Mouse (Mus musculus) C2C12 (cell line): ENCODE data around the gene Gm38431. TPM values are rescaled to one million over a fixed set of nuclear protein-coding genes. Genes with fewer than 3 reads are reported as not detected.

Experiments used
- H3K27me3 ChIP-seq: one replicate; pipeline ENCODE4 v1.6.1; 2011; ENCODE audit not compliant: control insufficient read depth, insufficient read depth, insufficient read length
- H3K36me3 ChIP-seq: one replicate; pipeline ENCODE4 v1.6.1; 2011; ENCODE audit not compliant: control insufficient read depth, insufficient read depth
- H3K4me3 ChIP-seq: one replicate; pipeline ENCODE4 v1.5.1; 2011; ENCODE audit warnings: mild to moderate bottlenecking, control low read depth; ENCODE audit not compliant: poor library complexity, insufficient read depth, severe bottlenecking
- H3K79me2 ChIP-seq: one replicate; pipeline ENCODE4 v1.6.1; 2011; ENCODE audit not compliant: control insufficient read depth, insufficient read depth
- H3K79me3 ChIP-seq: one replicate; pipeline ENCODE4 v1.6.1; 2011; ENCODE audit warnings: low read depth, control low read depth
- H3ac ChIP-seq: one replicate; pipeline ENCODE3; 2011; ENCODE audit warnings: low read depth; ENCODE audit not compliant: control insufficient read depth, insufficient read length
- CEBPB ChIP-seq: IDR thresholded peaks from one replicate; pipeline ENCODE4 v1.6.1; 2011; ENCODE audit warnings: low read depth, mild to moderate bottlenecking, control low read depth, moderate library complexity
- CTCF ChIP-seq: IDR thresholded peaks from one replicate; pipeline ENCODE4 v1.5.1; 2011; ENCODE audit not compliant: control insufficient read depth, insufficient read depth, insufficient read length
- FOSL1 ChIP-seq: IDR thresholded peaks from one replicate; pipeline ENCODE4 v1.8.0; 2011; ENCODE audit warnings: mild to moderate bottlenecking, low read length; ENCODE audit not compliant: poor library complexity, insufficient read depth, severe bottlenecking
- MAX ChIP-seq: IDR thresholded peaks from one replicate; pipeline ENCODE4 v1.6.1; 2011; ENCODE audit warnings: mild to moderate bottlenecking, control low read depth
- MYOD1 ChIP-seq: IDR thresholded peaks from one replicate; pipeline ENCODE4 v1.6.1; 2011; ENCODE audit warnings: low read depth; ENCODE audit not compliant: control insufficient read depth, insufficient read length
- MYOG ChIP-seq: IDR thresholded peaks from one replicate; pipeline ENCODE4 v1.6.1; 2011; ENCODE audit not compliant: control insufficient read depth, insufficient read length; ENCODE audit errors: extremely low read depth
- USF1 ChIP-seq: IDR thresholded peaks from one replicate; pipeline ENCODE4 v1.6.1; 2011; ENCODE audit warnings: low read depth, mild to moderate bottlenecking, control low read depth, moderate library complexity
- polyA plus RNA-seq: library from polyadenylated mRNA; unstranded; fragments of >200 nt; fragmentation: generic; extraction: Trizol; gene quantifications from one replicate; pipeline ENCODE4 v1.2.1, GENCODE M21; 2012; ENCODE audit warnings: missing spikeins

Gm38431 gene
- polyA plus RNA-seq, 1 experiment, result 1.3 TPM

GRCm38 (mm10) chr9:21135329-21135890 lies 43.6 kb upstream of the Gm38431 start:
- TF ChIP-seq FOSL1 (no peak), USF1 (no peak), MAX (no peak), MYOD1 (no peak), CTCF (no peak), CEBPB (no peak), MYOG (no peak)
- H3K79me3 ChIP-seq, result no peaks in the 10 kb centered on the region

DNA sequence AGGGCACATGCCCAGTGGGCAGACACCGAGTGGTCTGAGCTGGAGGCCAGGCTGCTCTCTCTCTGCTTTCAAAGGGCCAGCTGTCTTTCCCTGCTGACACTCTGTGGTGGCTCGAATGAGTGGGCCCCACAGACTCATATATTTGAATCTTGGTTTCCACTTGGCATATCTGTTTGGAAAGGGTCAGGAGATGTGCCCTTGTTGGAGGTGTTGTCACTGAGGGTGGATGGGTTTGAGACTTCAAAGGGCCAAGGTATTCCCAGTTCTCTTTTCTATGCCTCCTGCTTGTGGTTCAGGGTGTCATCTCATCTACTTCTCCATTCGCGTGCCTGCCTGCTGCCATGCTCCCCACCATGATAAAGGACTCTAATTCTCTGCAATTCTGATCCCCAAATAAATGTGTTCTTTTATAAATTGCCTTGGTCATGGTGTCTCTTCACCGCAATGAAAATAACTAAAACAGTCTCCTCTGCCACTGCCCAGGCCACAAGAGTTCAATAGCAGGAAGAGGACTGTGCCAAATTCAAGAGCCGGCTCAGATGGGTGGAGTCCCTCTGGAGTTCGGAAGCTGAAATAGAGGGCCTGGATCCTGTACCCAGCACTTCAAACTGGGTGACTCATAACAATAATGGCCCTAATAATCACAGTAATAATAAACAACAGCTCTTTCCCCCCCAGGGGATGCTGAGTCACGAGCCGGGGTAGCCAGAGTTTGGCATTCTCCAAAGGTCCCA lies 43.0 kb upstream of the Gm38431 start:
- no peak overlapping the region for H3K4me3 ChIP-seq
- peaks cover 15% of the 10 kb centered on the region for H3K36me3 ChIP-seq
- peak; percentile 89 for TF ChIP-seq FOSL1
- peak; percentile 67 for TF ChIP-seq MAX
- TF ChIP-seq USF1, result peak; percentile 57
- TF ChIP-seq CTCF, result no peak
- TF ChIP-seq CEBPB, result no peak
- no peak for TF ChIP-seq MYOD1
- TF ChIP-seq MYOG, result no peak
- H3K79me2 ChIP-seq, result no peaks in the 10 kb centered on the region
- H3ac ChIP-seq, result no peak overlapping the region
- no peaks in the 10 kb centered on the region for H3K79me3 ChIP-seq
- H3K27me3 ChIP-seq, result no peaks in the 10 kb centered on the region

More at GRCm38 (mm10) chr9:21135329-21135890, 43.6 kb upstream of the Gm38431 start:
- no peak overlapping the region for H3ac ChIP-seq
- no peaks in the 10 kb centered on the region for H3K27me3 ChIP-seq
- peaks cover 18% of the 10 kb centered on the region for H3K36me3 ChIP-seq
- H3K4me3 ChIP-seq, result no peak overlapping the region
- H3K79me2 ChIP-seq, result no peaks in the 10 kb centered on the region

- Histone ChIP-seq H3K36me3 (peaks cover 2% of the 10 kb centered on the region), H3K4me3 (no peak overlapping the region), H3K79me2 (no peaks in the 10 kb centered on the region), H3ac (no peak overlapping the region), H3K79me3 (no peaks in the 10 kb centered on the region), H3K27me3 (no peaks in the 10 kb centered on the region)
- no peak for TF ChIP-seq CEBPB
- TF ChIP-seq CTCF, result no peak
- no peak for TF ChIP-seq USF1
- TF ChIP-seq MAX, result no peak
- TF ChIP-seq FOSL1, result no peak
- no peak for TF ChIP-seq MYOD1
- no peak for TF ChIP-seq MYOG
These were observed 41.4 kb upstream of the Gm38431 start for GRCm38 (mm10) chr9:21133064-21133707.

DNA sequence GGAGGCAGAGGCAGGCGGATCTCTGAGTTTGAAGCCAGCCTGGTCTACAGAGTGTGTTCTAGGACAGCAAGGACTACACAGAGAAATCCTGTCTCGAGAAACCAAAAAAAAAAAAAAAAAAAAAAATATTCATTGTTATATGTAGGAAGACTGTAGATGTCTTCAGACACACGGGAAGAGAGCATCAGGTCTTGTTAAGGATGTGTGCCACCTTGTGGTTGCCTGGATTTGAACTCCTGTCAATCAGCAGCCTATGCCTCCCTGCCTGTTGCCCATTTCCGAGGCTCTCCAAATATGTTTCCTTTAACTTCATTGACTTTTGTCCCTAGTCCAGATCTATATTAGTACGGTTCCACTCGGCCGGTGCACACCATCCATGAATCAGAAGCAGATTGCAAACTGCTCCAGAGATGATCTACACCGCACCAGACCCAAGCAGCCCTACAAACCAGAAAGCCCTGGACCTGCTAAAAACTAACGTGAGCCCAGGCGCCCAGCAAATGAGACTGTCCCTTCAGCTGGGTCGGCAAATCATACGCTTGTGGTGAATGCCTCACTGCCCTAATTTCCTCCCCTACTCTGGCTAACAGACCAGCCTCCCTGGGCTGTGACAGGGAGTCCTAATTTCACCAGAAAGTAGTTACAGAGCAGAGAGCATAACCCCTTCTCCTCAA lies 40.4 kb upstream of the Gm38431 start:
- H3K4me3 ChIP-seq, result no peak overlapping the region
- TF ChIP-seq CEBPB, result no peak
- H3ac ChIP-seq, result no peak overlapping the region
- no peaks in the 10 kb centered on the region for H3K79me2 ChIP-seq
- no peaks in the 10 kb centered on the region for H3K27me3 ChIP-seq
- H3K79me3 ChIP-seq, result no peaks in the 10 kb centered on the region
- H3K36me3 ChIP-seq, result peaks cover 7% of the 10 kb centered on the region

- Histone ChIP-seq H3K79me3 (no peaks in the 10 kb centered on the region), H3K27me3 (no peaks in the 10 kb centered on the region), H3K79me2 (no peaks in the 10 kb centered on the region), H3K36me3 (peaks cover 7% of the 10 kb centered on the region), H3ac (peak within 1 kb of the TSS; percentile 73), H3K4me3 (peak within 1 kb of the TSS; percentile 61)
- TF ChIP-seq MAX (peak; percentile 16), MYOD1 (no peak)
These were observed 39.5 kb upstream of the Gm38431 start, which contains the start of gene Tyk2 for GRCm38 (mm10) chr9:21131059-21131956. Gene Tyk2, minus strand, starts transcription at chr9:21131243.
